Mouse (Mus musculus) embryonic facial prominence, embryonic 10.5 days (tissue): ENCODE results near the gene Mtcl1. TPM values are rescaled to one million over a fixed set of nuclear protein-coding genes. Genes with fewer than 3 reads are reported as not detected.

Experiments used
- DNase-seq: peaks from one replicate; pipeline ENCODE4 v3.0.0-alpha.2; 2017; ENCODE audit warnings: low spot score
- H3K27ac ChIP-seq: fragments of 300-500 bp; sonication (generic); replicated peaks from 2 replicates; pipeline ENCODE4 v1.5.1; 2016; ENCODE audit warnings: mild to moderate bottlenecking
- H3K27me3 ChIP-seq: fragments of 300-500 bp; sonication (generic); replicated peaks from 2 replicates; pipeline ENCODE4 v1.6.1; 2016; ENCODE audit warnings: low read depth, mild to moderate bottlenecking; ENCODE audit not compliant: poor library complexity, severe bottlenecking
- H3K36me3 ChIP-seq: fragments of 300-500 bp; sonication (generic); replicated peaks from 2 replicates; pipeline ENCODE4 v1.6.1; 2016; ENCODE audit warnings: mild to moderate bottlenecking, moderate library complexity
- H3K4me1 ChIP-seq: fragments of 300-500 bp; sonication (generic); 2 replicates; pipeline ENCODE4 v1.6.1; 2016
- H3K4me3 ChIP-seq: fragments of 300-500 bp; sonication (generic); 2 replicates; pipeline ENCODE4 v1.5.1; 2016; ENCODE audit warnings: mild to moderate bottlenecking, moderate library complexity
- H3K9me3 ChIP-seq: fragments of 300-500 bp; sonication (generic); 2 replicates; pipeline ENCODE4 v1.6.1; 2016; ENCODE audit warnings: mild to moderate bottlenecking
- WGBS: fragments of 180-500 bp; shearing (Covaris S2); methylation state at CpG from one replicate; pipeline ENCODE4 v1.1.7; 2016; 5-methylcytosine and 5-hydroxymethylcytosine counted together
- polyA plus RNA-seq: library from polyadenylated mRNA; unstranded; fragments of >200 nt; fragmentation: Nextera tagmentation; extraction: Ambion mirVana; gene quantifications from 2 replicates; pipeline ENCODE4 v1.2.1, GENCODE M21; 2016

Gene Mtcl1
- polyA plus RNA-seq, 1 experiment from 2014 or later: 13.2 TPM

- Histone ChIP-seq H3K9me3 (peaks cover 4% of the 10 kb centered on the region; the same call in 1 of the 2 replicates), H3K4me1 (peaks cover 39% of the 10 kb centered on the region), H3K4me3 (peak overlapping the region; percentile 47), H3K27ac (peak overlapping the region; percentile 83), H3K36me3 (no peaks in the 10 kb centered on the region), H3K27me3 (peaks cover 51% of the 10 kb centered on the region)
- 8% methylated on average over 13 of the region's 13 CpGs for WGBS
- peak; percentile 60 for DNase-seq
These were observed 29.8 kb upstream of the Mtcl1 start for GRCm38 (mm10) chr17:66479311-66479710.

GRCm38 (mm10) chr17:66473205-66473604 lies 23.7 kb upstream of the Mtcl1 start:
- no peak overlapping the region for H3K4me3 ChIP-seq
- H3K27me3 ChIP-seq: peaks cover 8% of the 10 kb centered on the region
- no peak for DNase-seq
- 81% methylated on average over 1 of the region's 1 CpGs for WGBS
- H3K36me3 ChIP-seq: no peaks in the 10 kb centered on the region
- H3K27ac ChIP-seq: no peak overlapping the region
- peaks cover 5% of the 10 kb centered on the region; the same call in 1 of the 2 replicates for H3K9me3 ChIP-seq
- H3K4me1 ChIP-seq: peaks cover 16% of the 10 kb centered on the region

DNA sequence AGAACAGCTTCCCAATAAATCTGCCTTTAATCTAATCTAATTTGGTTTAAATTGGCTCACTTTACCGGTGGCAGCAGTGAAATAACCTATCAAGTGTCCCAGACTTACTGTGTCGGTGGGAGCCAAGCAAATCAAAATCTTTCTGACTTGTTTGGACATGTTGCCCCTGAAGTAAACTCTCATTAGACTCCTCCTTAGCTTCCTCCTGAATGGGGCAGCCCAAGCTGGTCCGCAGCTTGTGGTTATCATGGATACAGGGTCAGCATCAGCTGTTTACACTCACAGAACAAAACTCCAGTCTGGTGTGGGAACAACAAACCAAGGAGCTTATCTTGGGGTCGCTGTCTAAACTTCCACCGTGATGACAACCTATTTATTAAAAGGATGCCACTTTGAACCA lies 22.2 kb upstream of the Mtcl1 start:
- Histone ChIP-seq H3K9me3 (peaks cover 5% of the 10 kb centered on the region; the same call in 1 of the 2 replicates), H3K27ac (no peak overlapping the region), H3K4me3 (no peak overlapping the region), H3K4me1 (peaks cover 16% of the 10 kb centered on the region), H3K36me3 (no peaks in the 10 kb centered on the region), H3K27me3 (no peaks in the 10 kb centered on the region)
- whole genome bisulfite sequencing: 73% methylated on average over 5 of the region's 5 CpGs
- no peak for DNase-seq

GRCm38 (mm10) chr17:66471252-66471651 lies 21.7 kb upstream of the Mtcl1 start:
- DNase-seq: no peak
- no peak overlapping the region for H3K27ac ChIP-seq
- H3K9me3 ChIP-seq: peaks cover 5% of the 10 kb centered on the region; the same call in 1 of the 2 replicates
- peaks cover 16% of the 10 kb centered on the region for H3K4me1 ChIP-seq
- no peak overlapping the region for H3K4me3 ChIP-seq
- no peaks in the 10 kb centered on the region for H3K27me3 ChIP-seq
- WGBS: 81% methylated on average over 4 of the region's 4 CpGs
- H3K36me3 ChIP-seq: no peaks in the 10 kb centered on the region

DNA sequence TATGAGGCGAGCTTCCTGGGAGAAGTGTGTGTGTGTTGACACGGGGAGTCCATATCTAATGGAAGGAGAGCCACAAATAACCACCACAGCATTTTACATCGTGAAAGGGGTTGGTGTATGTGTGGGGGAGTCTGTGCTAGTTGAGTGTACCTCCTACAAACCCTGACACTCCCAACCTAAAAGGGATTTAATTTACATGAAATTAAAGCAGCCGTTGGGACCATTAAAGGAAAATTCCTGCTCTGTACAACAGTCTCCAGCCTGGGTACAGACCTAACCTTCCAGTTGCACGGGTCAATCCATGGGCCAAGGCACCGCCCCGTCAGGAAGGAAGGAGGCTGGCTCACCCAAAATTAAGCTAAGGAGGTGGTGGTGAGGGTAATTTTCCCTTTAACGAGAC lies 20.5 kb upstream of the Mtcl1 start:
- H3K27me3 ChIP-seq: no peaks in the 10 kb centered on the region
- WGBS: 31% methylated on average over 8 of the region's 8 CpGs
- H3K9me3 ChIP-seq: peaks cover 5% of the 10 kb centered on the region; the same call in 1 of the 2 replicates
- H3K27ac ChIP-seq: no peak overlapping the region
- H3K4me3 ChIP-seq: no peak overlapping the region
- H3K4me1 ChIP-seq: peaks cover 16% of the 10 kb centered on the region
- H3K36me3 ChIP-seq: no peaks in the 10 kb centered on the region
- DNase-seq: no peak

- H3K27ac ChIP-seq: no peak overlapping the region
- no peak overlapping the region for H3K4me3 ChIP-seq
- peaks cover 8% of the 10 kb centered on the region for H3K27me3 ChIP-seq
- 62% methylated on average over 1 of the region's 1 CpGs for WGBS
- H3K4me1 ChIP-seq: peaks cover 5% of the 10 kb centered on the region; the same call in 1 of the 2 replicates
- H3K36me3 ChIP-seq: no peaks in the 10 kb centered on the region
- DNase-seq: no peak
- no peaks in the 10 kb centered on the region for H3K9me3 ChIP-seq
These were observed 7.7 kb upstream of the Mtcl1 start for GRCm38 (mm10) chr17:66457278-66457677.

DNA sequence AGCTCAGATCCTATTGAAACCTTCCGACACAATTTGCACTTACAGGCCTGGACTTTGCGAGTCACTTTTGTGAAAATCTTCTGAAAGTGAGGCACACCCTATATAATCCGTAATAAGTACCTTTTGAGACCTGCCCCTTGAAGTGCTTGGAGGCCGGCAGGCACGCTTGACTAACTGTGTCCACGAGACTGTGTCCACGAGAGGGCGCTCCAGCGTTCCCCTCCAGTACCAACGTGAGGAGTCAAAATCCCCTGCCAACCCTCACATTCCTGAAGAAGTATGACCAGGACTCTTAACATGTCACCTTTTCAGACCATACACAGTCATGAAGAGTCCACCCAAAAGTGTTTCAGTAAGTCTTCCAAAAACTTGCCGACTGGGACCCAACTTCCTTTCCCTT lies 1.6 kb upstream of the Mtcl1 start:
- peaks cover 52% of the 10 kb centered on the region for H3K4me1 ChIP-seq
- peak; percentile 90 for DNase-seq
- H3K27ac ChIP-seq: no peak overlapping the region
- WGBS: 2% methylated on average over 11 of the region's 11 CpGs
- no peaks in the 10 kb centered on the region for H3K9me3 ChIP-seq
- peak overlapping the region; percentile 86; the same call in 1 of the 2 replicates for H3K4me3 ChIP-seq
- no peaks in the 10 kb centered on the region for H3K36me3 ChIP-seq
- H3K27me3 ChIP-seq: peaks cover 56% of the 10 kb centered on the region

GRCm38 (mm10) chr17:66450526-66451070 lies 1.0 kb upstream of the Mtcl1 start:
- H3K27ac ChIP-seq: no peak overlapping the region
- no peaks in the 10 kb centered on the region for H3K9me3 ChIP-seq
- no peaks in the 10 kb centered on the region for H3K36me3 ChIP-seq
- 3% methylated on average over 18 of the region's 18 CpGs for WGBS
- peaks cover 58% of the 10 kb centered on the region for H3K4me1 ChIP-seq
- DNase-seq: no peak
- peaks cover 57% of the 10 kb centered on the region for H3K27me3 ChIP-seq
- peak overlapping the region; percentile 86 for H3K4me3 ChIP-seq

DNA sequence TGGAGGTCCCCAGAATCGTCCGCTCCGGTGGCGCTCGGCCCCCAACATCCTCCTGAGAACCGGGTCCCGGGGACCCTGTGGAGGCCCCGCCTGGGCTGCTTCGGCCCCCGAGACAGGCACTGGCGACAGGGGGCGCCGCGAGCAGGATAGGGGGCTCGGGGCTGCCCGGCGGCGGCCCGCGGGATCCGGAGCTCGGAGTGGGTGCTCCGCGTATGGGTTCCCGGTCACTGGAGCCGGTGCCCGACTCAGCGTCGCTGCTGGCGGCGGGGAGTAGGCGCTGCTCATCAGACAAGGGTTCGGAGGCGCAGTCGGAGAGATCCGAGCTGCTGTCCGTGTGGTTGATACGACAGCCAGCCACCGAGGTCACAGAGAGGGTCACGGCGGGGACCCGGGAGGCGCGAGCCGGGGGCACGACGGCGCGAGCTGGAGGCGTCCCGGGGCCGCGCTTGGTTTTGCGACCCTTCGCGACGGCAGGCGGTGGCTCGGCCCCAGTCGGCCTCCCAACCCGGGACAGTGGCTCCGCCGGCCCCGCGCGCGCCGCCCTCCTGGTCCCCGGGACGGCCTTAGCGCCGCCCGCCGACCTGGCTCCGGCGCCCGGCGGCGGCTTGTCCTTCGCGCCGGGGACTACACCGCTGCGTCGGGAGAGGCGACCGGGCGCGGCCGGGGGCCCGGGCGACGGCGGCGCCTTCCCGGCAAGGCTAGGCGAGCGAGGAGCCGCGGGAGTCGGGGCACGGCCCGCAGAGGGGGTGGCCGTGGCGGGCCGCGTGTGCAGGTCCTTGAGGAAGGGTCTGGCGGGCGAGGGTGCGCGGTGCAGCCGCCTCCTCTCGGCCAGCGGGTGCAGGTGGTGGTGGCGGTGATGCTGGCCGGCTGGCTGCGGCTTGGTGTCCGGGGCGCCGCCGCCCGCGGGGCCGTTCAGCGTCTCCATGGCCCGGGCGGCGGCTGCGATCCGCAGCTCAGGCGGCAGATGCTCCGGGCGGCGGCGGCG lies 837 bp downstream of the Mtcl1 start:
- WGBS: under 1% methylated on average over 136 of the region's 136 CpGs
- H3K9me3 ChIP-seq: no peaks in the 10 kb centered on the region
- H3K36me3 ChIP-seq: no peaks in the 10 kb centered on the region
- H3K4me3 ChIP-seq: peak overlapping the region; percentile 86
- peak overlapping the region; percentile 90 for H3K27ac ChIP-seq
- peaks cover 74% of the 10 kb centered on the region for H3K4me1 ChIP-seq
- DNase-seq: peak; percentile 69
- H3K27me3 ChIP-seq: peaks cover 57% of the 10 kb centered on the region

DNA sequence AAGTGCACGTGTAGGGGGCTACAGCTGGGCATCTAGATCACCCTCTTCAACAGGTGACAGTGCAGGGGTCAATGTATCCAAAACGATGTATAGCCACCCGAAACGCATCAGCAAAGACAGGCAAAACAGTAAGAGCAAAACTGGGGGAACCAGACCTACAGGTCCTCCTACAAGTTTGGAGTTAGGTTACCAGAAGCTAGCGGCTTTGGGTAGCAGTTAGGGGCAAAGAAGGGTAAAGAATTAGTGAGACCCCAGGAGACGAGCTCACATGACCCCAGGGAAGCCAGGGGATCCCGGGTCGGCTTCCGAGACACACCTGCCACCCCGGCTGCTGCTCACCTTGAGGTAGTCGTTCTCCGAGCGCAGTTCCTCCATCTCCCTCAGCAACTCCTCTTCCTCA lies 1.6 kb downstream of the Mtcl1 start:
- Histone ChIP-seq H3K9me3 (no peaks in the 10 kb centered on the region), H3K27me3 (peaks cover 56% of the 10 kb centered on the region), H3K4me3 (peak overlapping the region; percentile 86), H3K36me3 (no peaks in the 10 kb centered on the region), H3K4me1 (peaks cover 75% of the 10 kb centered on the region), H3K27ac (peak overlapping the region; percentile 90)
- DNase-seq: no peak
- WGBS: 2% methylated on average over 13 of the region's 13 CpGs

- Histone ChIP-seq H3K4me3 (peak overlapping the region; percentile 86), H3K27me3 (peaks cover 45% of the 10 kb centered on the region), H3K9me3 (no peaks in the 10 kb centered on the region), H3K27ac (no peak overlapping the region), H3K4me1 (peaks cover 72% of the 10 kb centered on the region), H3K36me3 (no peaks in the 10 kb centered on the region)
- WGBS: 38% methylated on average over 7 of the region's 7 CpGs
- DNase-seq: no peak
These were observed 2.6 kb downstream of the Mtcl1 start for GRCm38 (mm10) chr17:66447007-66447312.

DNA sequence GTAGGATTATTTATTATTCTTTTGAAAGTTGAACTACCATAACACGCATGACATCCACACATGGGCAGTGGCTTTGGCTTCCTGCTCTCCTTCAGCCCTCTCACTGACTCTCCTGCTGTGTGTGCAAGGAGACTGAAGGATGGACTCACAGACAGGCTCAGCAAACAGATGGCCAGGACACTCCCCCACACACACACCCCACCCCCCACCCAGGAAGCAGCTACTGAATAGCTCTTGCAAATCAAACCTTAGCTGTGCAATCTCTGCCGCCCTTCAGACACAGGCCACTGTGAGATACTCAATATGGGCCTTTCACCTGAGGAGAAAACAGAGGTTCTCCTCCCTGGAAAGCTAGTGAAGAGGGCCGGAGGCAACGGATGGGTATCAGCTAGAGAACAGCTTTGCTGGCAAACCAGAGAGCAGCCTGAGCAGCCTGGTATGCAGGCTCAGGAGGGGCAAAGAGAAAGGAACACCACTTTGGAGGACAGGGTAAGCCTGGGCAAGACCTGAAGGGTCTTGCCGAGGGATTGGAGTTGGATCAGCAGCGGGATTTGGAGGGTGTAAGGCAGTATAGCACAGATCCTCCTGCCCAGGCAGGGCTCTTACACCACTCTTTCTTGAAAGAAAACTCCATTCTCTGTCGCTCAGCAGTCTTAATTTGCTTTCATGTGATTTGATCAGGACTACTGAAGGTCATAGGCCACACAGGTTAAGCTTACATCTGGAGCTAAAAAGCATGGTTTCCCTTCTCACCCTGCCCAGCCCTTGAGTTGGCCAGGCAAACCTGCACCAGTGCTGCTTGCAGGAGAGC lies 3.1 kb downstream of the Mtcl1 start:
- H3K4me3 ChIP-seq: peak overlapping the region; percentile 86
- H3K36me3 ChIP-seq: no peaks in the 10 kb centered on the region
- DNase-seq: no peak
- 28% methylated on average over 7 of the region's 7 CpGs for WGBS
- no peaks in the 10 kb centered on the region for H3K9me3 ChIP-seq
- peaks cover 40% of the 10 kb centered on the region for H3K27me3 ChIP-seq
- no peak overlapping the region; the same call in 1 of the 2 replicates for H3K27ac ChIP-seq
- H3K4me1 ChIP-seq: peaks cover 74% of the 10 kb centered on the region
